Mouse (Mus musculus): ENCODE measurements around the gene Vps52. TPM values are rescaled to one million over a fixed set of nuclear protein-coding genes. Genes with fewer than 3 reads are reported as not detected.

The Vps52 gene
- polyA plus RNA-seq, 1 experiment from 2014 or later, result 31.5 TPM

DNA sequence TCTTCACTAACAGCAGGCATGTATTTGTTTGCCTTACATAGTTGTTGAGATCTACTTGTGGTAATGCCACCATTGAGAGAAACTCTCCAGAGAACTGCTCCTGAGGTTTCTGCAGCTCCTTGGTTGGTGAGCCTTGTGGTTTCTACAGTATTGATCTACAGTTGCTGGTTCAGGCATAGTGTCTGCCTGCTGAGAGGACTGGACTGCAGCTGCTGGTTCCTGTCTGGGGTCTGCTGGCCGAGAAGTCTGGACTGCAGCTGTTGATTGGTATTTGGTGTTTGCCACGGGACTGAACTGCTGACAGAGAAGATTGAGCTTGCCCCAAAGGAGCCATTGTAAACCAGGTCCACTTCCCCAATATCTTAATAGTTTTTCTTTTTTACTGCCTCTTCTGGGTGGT lies 51.0 kb downstream of the Vps52 start:
- Histone ChIP-seq H3K9ac (replicated peaks; ENCODE audit: low read depth, low read length) (no peak overlapping the region), H3K27me3 (ENCODE audit: control insufficient read depth, insufficient read depth, low read length) (0 out of 2 replicates have a peak, but pooled peaks cover under 1% of the 10 kb centered on the region), H3K4me3 (ENCODE audit: low read depth, low read length) (no peak overlapping the region), H3K4me2 (replicated peaks; ENCODE audit: low read depth, low read length) (no peak overlapping the region), H3K4me1 (ENCODE audit: control insufficient read depth, insufficient read depth, low read length) (no peaks in the 10 kb centered on the region), H3K9me3 (ENCODE audit: control insufficient read depth, low read depth, low read length) (no peaks in the 10 kb centered on the region), H3K36me3 (ENCODE audit: control insufficient read depth, insufficient read depth, low read length) (no peaks in the 10 kb centered on the region), H3K27ac (ENCODE audit: low read length) (no peak overlapping the region)
- ATAC-seq (ENCODE audit: insufficient number of reproducible peaks, insufficient read depth, low FRiP score, low read depth), result no peak
- WGBS, result 42% methylated on average over 2 of the region's 2 CpGs

DNA sequence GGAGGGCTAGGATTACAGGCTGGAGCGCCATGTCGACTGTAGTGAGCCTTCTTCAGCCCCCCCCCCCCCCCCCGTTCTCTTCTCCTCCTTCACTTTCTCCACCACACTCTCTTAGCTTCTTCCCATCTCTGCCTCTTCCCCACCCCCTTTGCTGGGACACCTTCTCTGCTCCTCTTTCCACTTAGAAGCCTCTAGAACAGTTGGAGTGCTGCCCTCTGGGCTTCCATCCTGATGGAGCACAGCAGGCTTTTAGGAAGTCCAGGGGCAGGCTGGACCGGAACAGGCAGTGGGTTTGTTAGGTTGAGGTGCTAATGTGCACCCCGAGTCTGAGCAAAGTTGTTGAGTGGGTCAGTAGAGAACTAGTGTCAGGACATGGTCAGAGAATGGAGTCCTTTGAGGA lies 54.5 kb downstream of the Vps52 start:
- H3K4me1 ChIP-seq (ENCODE audit: control insufficient read depth, insufficient read depth, low read length), result no peaks in the 10 kb centered on the region
- no peak overlapping the region for H3K4me3 ChIP-seq (ENCODE audit: low read depth, low read length)
- no peaks in the 10 kb centered on the region for H3K36me3 ChIP-seq (ENCODE audit: control insufficient read depth, insufficient read depth, low read length)
- no peak for ATAC-seq (ENCODE audit: insufficient number of reproducible peaks, insufficient read depth, low FRiP score, low read depth)
- H3K9ac ChIP-seq (replicated peaks; ENCODE audit: low read depth, low read length), result no peak overlapping the region
- H3K27ac ChIP-seq (ENCODE audit: low read length), result no peak overlapping the region
- H3K9me3 ChIP-seq (ENCODE audit: control insufficient read depth, low read depth, low read length), result no peaks in the 10 kb centered on the region
- WGBS, result 79% methylated on average over 3 of the region's 5 CpGs
- no peak overlapping the region for H3K4me2 ChIP-seq (replicated peaks; ENCODE audit: low read depth, low read length)
- H3K27me3 ChIP-seq (ENCODE audit: control insufficient read depth, insufficient read depth, low read length), result no peaks in the 10 kb centered on the region

DNA sequence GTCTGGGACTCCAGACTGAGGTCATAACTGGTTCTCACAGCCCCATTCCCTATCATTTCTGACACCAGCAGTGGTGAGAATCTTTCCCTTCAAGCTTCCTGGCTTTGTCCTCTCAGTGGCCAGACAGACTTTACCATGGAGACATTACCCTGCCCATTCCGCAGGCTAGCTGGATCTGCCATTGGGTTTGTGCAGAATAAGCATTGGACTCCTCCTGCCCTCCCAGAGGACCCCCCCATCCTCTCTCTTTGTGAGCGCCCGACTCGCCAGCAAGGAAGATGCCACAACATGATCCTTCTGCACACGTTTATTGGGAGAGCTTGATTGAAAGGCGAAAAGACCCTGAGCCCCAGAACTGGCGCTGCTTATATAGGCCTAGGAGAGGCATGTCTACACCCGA lies 57.8 kb downstream of the Vps52 start:
- no peaks in the 10 kb centered on the region for H3K27me3 ChIP-seq (ENCODE audit: control insufficient read depth, insufficient read depth, low read length)
- H3K4me1 ChIP-seq (ENCODE audit: control insufficient read depth, insufficient read depth, low read length), result no peaks in the 10 kb centered on the region
- ATAC-seq (ENCODE audit: insufficient number of reproducible peaks, insufficient read depth, low FRiP score, low read depth), result no peak
- H3K4me3 ChIP-seq (ENCODE audit: low read depth, low read length), result no peak overlapping the region
- no peak overlapping the region for H3K27ac ChIP-seq (ENCODE audit: low read length)
- H3K36me3 ChIP-seq (ENCODE audit: control insufficient read depth, insufficient read depth, low read length), result no peaks in the 10 kb centered on the region
- 95% methylated on average over 8 of the region's 8 CpGs for WGBS
- no peak overlapping the region for H3K4me2 ChIP-seq (replicated peaks; ENCODE audit: low read depth, low read length)
- no peak overlapping the region for H3K9ac ChIP-seq (replicated peaks; ENCODE audit: low read depth, low read length)
- no peaks in the 10 kb centered on the region for H3K9me3 ChIP-seq (ENCODE audit: control insufficient read depth, low read depth, low read length)

Other genes starting within 250 kb of the Vps52 start
- gene March2, start 237.1 kb upstream of the Vps52 start, polyA plus RNA-seq (2014; fragmentation: Nextera tagmentation; extraction: Ambion mirVana), result 42.8 and 49.3 TPM in 2 replicates
- 255 and 296 TPM in 2 replicates for gene Rab11b, start 195.3 kb upstream of the Vps52 start, polyA plus RNA-seq (2014; fragmentation: Nextera tagmentation; extraction: Ambion mirVana)
- gene Angptl4, start 174.0 kb upstream of the Vps52 start, polyA plus RNA-seq (2014; fragmentation: Nextera tagmentation; extraction: Ambion mirVana), result 22.5 and 25.1 TPM in 2 replicates
- 32.5 and 33.5 TPM in 2 replicates for gene Kank3, start 145.3 kb upstream of the Vps52 start, polyA plus RNA-seq (2014; fragmentation: Nextera tagmentation; extraction: Ambion mirVana)
- 1,306 and 1,470 TPM in 2 replicates for gene Rps28, start 131.2 kb upstream of the Vps52 start, polyA plus RNA-seq (2014; fragmentation: Nextera tagmentation; extraction: Ambion mirVana)
- gene Ndufa7, start 131.2 kb upstream of the Vps52 start, polyA plus RNA-seq (2014; fragmentation: Nextera tagmentation; extraction: Ambion mirVana), result 471 and 592 TPM in 2 replicates
- 75.6 and 79.6 TPM in 2 replicates for gene Cd320, start 112.7 kb upstream of the Vps52 start, polyA plus RNA-seq (2014; fragmentation: Nextera tagmentation; extraction: Ambion mirVana)
- gene Gm7029, start 82.0 kb upstream of the Vps52 start, polyA plus RNA-seq (2014; fragmentation: Nextera tagmentation; extraction: Ambion mirVana), result not detected in 2 replicates
- gene Kifc1, start 65.2 kb upstream of the Vps52 start, polyA plus RNA-seq (2014; fragmentation: Nextera tagmentation; extraction: Ambion mirVana), result 6.8 TPM in 2 replicates
- 0.54 and 1.00 TPM in 2 replicates for gene Platr17, start 50.7 kb upstream of the Vps52 start, polyA plus RNA-seq (2014; fragmentation: Nextera tagmentation; extraction: Ambion mirVana)
- 39.2 and 44.6 TPM in 2 replicates for gene Daxx, start 46.4 kb upstream of the Vps52 start, polyA plus RNA-seq (2014; fragmentation: Nextera tagmentation; extraction: Ambion mirVana)
- 45.3 and 47.9 TPM in 2 replicates for gene Tapbp, start 39.9 kb upstream of the Vps52 start, polyA plus RNA-seq (2014; fragmentation: Nextera tagmentation; extraction: Ambion mirVana)
- gene Zbtb22, start 39.9 kb upstream of the Vps52 start, polyA plus RNA-seq (2014; fragmentation: Nextera tagmentation; extraction: Ambion mirVana), result 9.4 and 10.4 TPM in 2 replicates
- gene Rgl2, start 26.3 kb upstream of the Vps52 start, polyA plus RNA-seq (2014; fragmentation: Nextera tagmentation; extraction: Ambion mirVana), result 38.4 and 39.8 TPM in 2 replicates
- 141 and 152 TPM in 2 replicates for gene Pfdn6, start 15.5 kb upstream of the Vps52 start, polyA plus RNA-seq (2014; fragmentation: Nextera tagmentation; extraction: Ambion mirVana)
- gene Wdr46, start 15.2 kb upstream of the Vps52 start, polyA plus RNA-seq (2014; fragmentation: Nextera tagmentation; extraction: Ambion mirVana), result 19.0 and 23.0 TPM in 2 replicates
- 2.8 and 2.9 TPM in 2 replicates for gene B3galt4, start 4.3 kb upstream of the Vps52 start, polyA plus RNA-seq (2014; fragmentation: Nextera tagmentation; extraction: Ambion mirVana)
- gene Rps18, start 189 bp downstream of the Vps52 start, polyA plus RNA-seq (2014; fragmentation: Nextera tagmentation; extraction: Ambion mirVana), result 2,047 and 2,164 TPM in 2 replicates
- gene H2-K1, start 44.5 kb downstream of the Vps52 start, polyA plus RNA-seq (2014; fragmentation: Nextera tagmentation; extraction: Ambion mirVana), result 38.3 and 38.8 TPM in 2 replicates
- 7.5 and 8.6 TPM in 2 replicates for gene Ring1, start 68.9 kb downstream of the Vps52 start, polyA plus RNA-seq (2014; fragmentation: Nextera tagmentation; extraction: Ambion mirVana)
- 41.7 and 44.9 TPM in 2 replicates for gene H2-Ke6, start 72.2 kb downstream of the Vps52 start, polyA plus RNA-seq (2014; fragmentation: Nextera tagmentation; extraction: Ambion mirVana)
- 81.3 and 91.7 TPM in 2 replicates for gene Slc39a7, start 75.9 kb downstream of the Vps52 start, polyA plus RNA-seq (2014; fragmentation: Nextera tagmentation; extraction: Ambion mirVana)
- gene Rxrb, start 76.0 kb downstream of the Vps52 start, polyA plus RNA-seq (2014; fragmentation: Nextera tagmentation; extraction: Ambion mirVana), result 21.7 and 22.4 TPM in 2 replicates
- 0.32 and 1.2 TPM in 2 replicates for gene Col11a2, start 83.6 kb downstream of the Vps52 start, polyA plus RNA-seq (2014; fragmentation: Nextera tagmentation; extraction: Ambion mirVana)
- 0.65 and 1.1 TPM in 2 replicates for gene H2-Oa, start 136.5 kb downstream of the Vps52 start, polyA plus RNA-seq (2014; fragmentation: Nextera tagmentation; extraction: Ambion mirVana)
- 11.9 and 15.1 TPM in 2 replicates for gene H2-DMa, start 163.7 kb downstream of the Vps52 start, polyA plus RNA-seq (2014; fragmentation: Nextera tagmentation; extraction: Ambion mirVana)
- gene Brd2, start 166.8 kb downstream of the Vps52 start, polyA plus RNA-seq (2014; fragmentation: Nextera tagmentation; extraction: Ambion mirVana), result 150 and 152 TPM in 2 replicates
- 0.35 and 0.38 TPM in 2 replicates for gene H2-DMb2, start 187.5 kb downstream of the Vps52 start, polyA plus RNA-seq (2014; fragmentation: Nextera tagmentation; extraction: Ambion mirVana)
- gene H2-DMb1, start 197.3 kb downstream of the Vps52 start, polyA plus RNA-seq (2014; fragmentation: Nextera tagmentation; extraction: Ambion mirVana), result 1.4 and 1.6 TPM in 2 replicates
- 5.2 and 7.2 TPM in 2 replicates for gene Tap1, start 231.7 kb downstream of the Vps52 start, polyA plus RNA-seq (2014; fragmentation: Nextera tagmentation; extraction: Ambion mirVana)
- gene Psmb9, start 232.0 kb downstream of the Vps52 start, polyA plus RNA-seq (2014; fragmentation: Nextera tagmentation; extraction: Ambion mirVana), result 3.4 and 4.4 TPM in 2 replicates
- gene Psmb8, start 241.9 kb downstream of the Vps52 start, polyA plus RNA-seq (2014; fragmentation: Nextera tagmentation; extraction: Ambion mirVana), result 5.9 and 8.3 TPM in 2 replicates
- 1.6 and 2.4 TPM in 2 replicates for gene Tap2, start 247.7 kb downstream of the Vps52 start, polyA plus RNA-seq (2014; fragmentation: Nextera tagmentation; extraction: Ambion mirVana)